Mouse (Mus musculus) intestine, embryonic 16.5 days (tissue): ENCODE results near the gene Sorcs2. TPM values are rescaled to one million over a fixed set of nuclear protein-coding genes. Genes with fewer than 3 reads are reported as not detected.

Experiments used
- ATAC-seq: fragments of 200-750 bp; cut with Nextera tagmentation; 2 replicates; pipeline ENCODE4 v1.8.0; 2017; ENCODE audit warnings: moderate TSS enrichment, moderate library complexity
- H3K27ac ChIP-seq: fragments of 300-500 bp; sonication (generic); 2 replicates; pipeline ENCODE4 v1.5.1; 2014; ENCODE audit warnings: mild to moderate bottlenecking, low read length
- H3K27me3 ChIP-seq: fragments of 300-500 bp; sonication (generic); replicated peaks from 2 replicates; pipeline ENCODE4 v1.6.1; 2014; ENCODE audit warnings: low read length, control low read depth, mixed read lengths; ENCODE audit not compliant: control insufficient read depth, insufficient read depth
- H3K36me3 ChIP-seq: fragments of 300-500 bp; sonication (generic); 2 replicates; pipeline ENCODE4 v1.6.1; 2014; ENCODE audit warnings: low read length, control low read depth; ENCODE audit not compliant: control insufficient read depth, insufficient read depth
- H3K4me1 ChIP-seq: fragments of 300-500 bp; sonication (generic); 2 replicates; pipeline ENCODE4 v1.6.1; 2014; ENCODE audit warnings: low read length, control low read depth, mixed read lengths; ENCODE audit not compliant: control insufficient read depth, insufficient read depth
- H3K4me2 ChIP-seq: fragments of 300-500 bp; sonication (generic); 2 replicates; pipeline ENCODE4 v1.6.1; 2014; ENCODE audit warnings: low read depth, low read length, control low read depth
- H3K4me3 ChIP-seq: fragments of 300-500 bp; sonication (generic); 2 replicates; pipeline ENCODE4 v1.5.1; 2014; ENCODE audit warnings: mild to moderate bottlenecking, low read length
- H3K9ac ChIP-seq: fragments of 300-500 bp; sonication (generic); 2 replicates; pipeline ENCODE4 v1.6.1; 2014; ENCODE audit warnings: low read depth, low read length
- H3K9me3 ChIP-seq: fragments of 300-500 bp; sonication (generic); 2 replicates; pipeline ENCODE4 v1.6.1; 2016; ENCODE audit warnings: low read length, control low read depth; ENCODE audit not compliant: control insufficient read depth
- WGBS: fragments of 180-500 bp; shearing (Covaris S2); extraction: QIAGEN DNeasy Blood & Tissue Kit; methylation state at CpG from one replicate; pipeline ENCODE4 v1.1.7; 2014; 5-methylcytosine and 5-hydroxymethylcytosine counted together
- polyA plus RNA-seq: library from polyadenylated mRNA; unstranded; fragments of >200 nt; fragmentation: Nextera tagmentation; extraction: Ambion mirVana; gene quantifications from 2 replicates; pipeline ENCODE4 v1.2.1, GENCODE M21; 2015

Gene Sorcs2
- polyA plus RNA-seq, 1 experiment from 2014 or later, result 8.3 TPM

- H3K36me3 ChIP-seq, result no peaks in the 10 kb centered on the region
- 0 out of 2 replicates have a peak, but pooled peaks cover 2% of the 10 kb centered on the region for H3K4me1 ChIP-seq
- H3K27ac ChIP-seq, result no peak overlapping the region; the same call in 1 of the 2 replicates
- no peak overlapping the region for H3K4me2 ChIP-seq
- no peak overlapping the region for H3K9ac ChIP-seq
- H3K4me3 ChIP-seq, result no peak overlapping the region
- H3K27me3 ChIP-seq, result no peaks in the 10 kb centered on the region
- 44% methylated on average over 9 of the region's 9 CpGs for WGBS
- no peak for ATAC-seq
- no peaks in the 10 kb centered on the region for H3K9me3 ChIP-seq
These were observed 223.3 kb downstream of the Sorcs2 start for GRCm38 (mm10) chr5:36174569-36175115.

GRCm38 (mm10) chr5:36168963-36169650 lies 228.8 kb downstream of the Sorcs2 start:
- Histone ChIP-seq H3K4me1 (no peaks in the 10 kb centered on the region), H3K9me3 (no peaks in the 10 kb centered on the region), H3K4me3 (no peak overlapping the region), H3K9ac (0 out of 2 replicates have a peak overlapping the region, but pooled peaks have one; percentile 7), H3K27me3 (no peaks in the 10 kb centered on the region), H3K4me2 (no peak overlapping the region), H3K36me3 (no peaks in the 10 kb centered on the region), H3K27ac (no peak overlapping the region)
- no peak for ATAC-seq
- WGBS, result 68% methylated on average over 14 of the region's 14 CpGs

GRCm38 (mm10) chr5:36166346-36167013 lies 231.5 kb downstream of the Sorcs2 start:
- 66% methylated on average over 6 of the region's 6 CpGs for WGBS
- Histone ChIP-seq H3K4me3 (no peak overlapping the region), H3K4me2 (no peak overlapping the region), H3K36me3 (no peaks in the 10 kb centered on the region), H3K9me3 (no peaks in the 10 kb centered on the region), H3K27ac (no peak overlapping the region), H3K4me1 (no peaks in the 10 kb centered on the region), H3K27me3 (no peaks in the 10 kb centered on the region), H3K9ac (no peak overlapping the region)
- no peak for ATAC-seq

GRCm38 (mm10) chr5:36165424-36166302 lies 232.3 kb downstream of the Sorcs2 start:
- 86% methylated on average over 21 of the region's 21 CpGs for WGBS
- Histone ChIP-seq H3K9ac (no peak overlapping the region), H3K4me3 (no peak overlapping the region), H3K36me3 (no peaks in the 10 kb centered on the region), H3K27ac (no peak overlapping the region), H3K4me2 (no peak overlapping the region), H3K9me3 (no peaks in the 10 kb centered on the region), H3K27me3 (no peaks in the 10 kb centered on the region), H3K4me1 (no peaks in the 10 kb centered on the region)
- ATAC-seq, result no peak

- Histone ChIP-seq H3K4me2 (no peak overlapping the region), H3K4me3 (no peak overlapping the region), H3K27me3 (no peaks in the 10 kb centered on the region), H3K4me1 (no peaks in the 10 kb centered on the region), H3K36me3 (no peaks in the 10 kb centered on the region), H3K9me3 (no peaks in the 10 kb centered on the region), H3K27ac (no peak overlapping the region), H3K9ac (no peak overlapping the region)
- no peak for ATAC-seq
- WGBS, result 52% methylated on average over 8 of the region's 8 CpGs
These were observed 243.0 kb downstream of the Sorcs2 start for GRCm38 (mm10) chr5:36154879-36155485.

- no peaks in the 10 kb centered on the region for H3K36me3 ChIP-seq
- no peaks in the 10 kb centered on the region for H3K9me3 ChIP-seq
- no peak overlapping the region for H3K4me3 ChIP-seq
- no peak overlapping the region for H3K27ac ChIP-seq
- H3K4me1 ChIP-seq, result no peaks in the 10 kb centered on the region
- H3K27me3 ChIP-seq, result no peaks in the 10 kb centered on the region
- H3K4me2 ChIP-seq, result no peak overlapping the region
- 82% methylated on average over 2 of the region's 2 CpGs for WGBS
- no peak overlapping the region for H3K9ac ChIP-seq
- no peak for ATAC-seq
These were observed 244.7 kb downstream of the Sorcs2 start for GRCm38 (mm10) chr5:36153261-36153660.

- H3K27me3 ChIP-seq, result no peaks in the 10 kb centered on the region
- ATAC-seq, result no peak
- no peaks in the 10 kb centered on the region for H3K36me3 ChIP-seq
- no peak overlapping the region for H3K4me2 ChIP-seq
- H3K4me1 ChIP-seq, result no peaks in the 10 kb centered on the region
- no peak overlapping the region for H3K9ac ChIP-seq
- H3K9me3 ChIP-seq, result no peaks in the 10 kb centered on the region
- 71% methylated on average over 8 of the region's 8 CpGs for WGBS
- H3K27ac ChIP-seq, result no peak overlapping the region
- H3K4me3 ChIP-seq, result no peak overlapping the region
These were observed 246.9 kb downstream of the Sorcs2 start for GRCm38 (mm10) chr5:36151086-36151485.

- H3K9me3 ChIP-seq, result no peaks in the 10 kb centered on the region
- 60% methylated on average over 8 of the region's 8 CpGs for WGBS
- H3K4me2 ChIP-seq, result no peak overlapping the region
- H3K4me1 ChIP-seq, result no peaks in the 10 kb centered on the region
- no peak for ATAC-seq
- H3K27me3 ChIP-seq, result no peaks in the 10 kb centered on the region
- H3K27ac ChIP-seq, result no peak overlapping the region
- no peak overlapping the region for H3K4me3 ChIP-seq
- no peak overlapping the region for H3K9ac ChIP-seq
- no peaks in the 10 kb centered on the region for H3K36me3 ChIP-seq
These were observed 248.8 kb downstream of the Sorcs2 start for GRCm38 (mm10) chr5:36149098-36149497.

GRCm38 (mm10) chr5:36146589-36146988 lies 251.3 kb downstream of the Sorcs2 start:
- Histone ChIP-seq H3K9me3 (no peaks in the 10 kb centered on the region), H3K36me3 (no peaks in the 10 kb centered on the region), H3K4me2 (no peak overlapping the region), H3K27ac (no peak overlapping the region), H3K4me3 (no peak overlapping the region), H3K9ac (no peak overlapping the region), H3K27me3 (no peaks in the 10 kb centered on the region), H3K4me1 (no peaks in the 10 kb centered on the region)
- no peak for ATAC-seq
- whole genome bisulfite sequencing, result 70% methylated on average over 2 of the region's 2 CpGs
